Mouse (Mus musculus) cerebellum, adult (tissue): Measurements from ENCODE around the gene Ganab.

ENCODE experiments used
- ATAC-seq: cut with Nextera tagmentation; 2 replicates; pipeline ENCODE4 v1.9.2; 2017; ENCODE audit warnings: mild to moderate bottlenecking, moderate library complexity, mixed read lengths; ENCODE audit not compliant: insufficient number of reproducible peaks, low FRiP score, low TSS enrichment

Ganab gene

GRCm38 (mm10) chr19:8954171-8954570, 56.3 kb downstream of the Ganab start:
- no peak for ATAC-seq

GRCm38 (mm10) chr19:8962256-8962655, 64.4 kb downstream of the Ganab start:
- no peak for ATAC-seq

GRCm38 (mm10) chr19:8965075-8965474, 67.2 kb downstream of the Ganab start:
- no peak for ATAC-seq

GRCm38 (mm10) chr19:8965771-8966170, 67.9 kb downstream of the Ganab start:
- ATAC-seq: no peak

GRCm38 (mm10) chr19:8966198-8966589, 68.3 kb downstream of the Ganab start:
- ATAC-seq: no peak
